Mouse (Mus musculus) limb, embryonic 14.5 days (tissue): ENCODE results near the gene Gtpbp2. TPM values are rescaled to one million over a fixed set of nuclear protein-coding genes. Genes with fewer than 3 reads are reported as not detected.

Experiments
- ATAC-seq: fragments of 200-750 bp; cut with Nextera tagmentation; 2 replicates; pipeline ENCODE4 v1.8.0; 2017; ENCODE audit warnings: low read depth, moderate number of reproducible peaks, moderate TSS enrichment; ENCODE audit not compliant: low FRiP score
- DNase-seq: peaks from one replicate; pipeline ENCODE4 v3.0.0-alpha.2; 2015; ENCODE audit warnings: low spot score
- H3K27ac ChIP-seq: fragments of 300-500 bp; sonication (generic); replicated peaks from 2 replicates; pipeline ENCODE4 v1.5.1; 2014; ENCODE audit warnings: low read depth, mild to moderate bottlenecking, low read length, moderate library complexity, mixed read lengths
- H3K27me3 ChIP-seq: fragments of 300-500 bp; sonication (generic); 2 replicates; pipeline ENCODE4 v1.6.1; 2014; ENCODE audit warnings: low read length, mixed read lengths; ENCODE audit not compliant: control insufficient read depth, insufficient read depth
- H3K36me3 ChIP-seq: fragments of 300-500 bp; sonication (generic); 2 replicates; pipeline ENCODE4 v1.6.1; 2014; ENCODE audit warnings: mild to moderate bottlenecking, low read length, moderate library complexity, mixed read lengths; ENCODE audit not compliant: control insufficient read depth, insufficient read depth
- H3K4me1 ChIP-seq: fragments of 300-500 bp; sonication (generic); 2 replicates; pipeline ENCODE4 v1.6.1; 2014; ENCODE audit warnings: antibody characterized with exemption, low read length, mixed read lengths; ENCODE audit not compliant: control insufficient read depth, insufficient read depth
- H3K4me2 ChIP-seq: fragments of 300-500 bp; sonication (generic); replicated peaks from 2 replicates; pipeline ENCODE4 v1.6.1; 2014; ENCODE audit warnings: low read depth, mild to moderate bottlenecking, low read length, moderate library complexity; ENCODE audit not compliant: severe bottlenecking
- H3K4me3 ChIP-seq: fragments of 300-500 bp; sonication (generic); replicated peaks from 2 replicates; pipeline ENCODE4 v1.5.1; 2014; ENCODE audit warnings: low read length
- H3K9ac ChIP-seq: fragments of 300-500 bp; sonication (generic); 2 replicates; pipeline ENCODE4 v1.6.1; 2014; ENCODE audit warnings: mild to moderate bottlenecking, low read depth, low read length, moderate library complexity; ENCODE audit not compliant: severe bottlenecking
- H3K9me3 ChIP-seq: fragments of 300-500 bp; sonication (generic); 2 replicates; pipeline ENCODE4 v1.6.1; 2016; ENCODE audit warnings: low read length; ENCODE audit not compliant: control insufficient read depth
- POLR2A ChIP-seq: fragments of 200-500 bp; IDR thresholded peaks from 2 replicates; pipeline ENCODE4 v1.8.0; 2012; ENCODE audit warnings: inconsistent platforms, mild to moderate bottlenecking, moderate library complexity, borderline replicate concordance; ENCODE audit not compliant: insufficient read depth, insufficient read length; ENCODE audit errors: extremely low read depth
- WGBS: fragments of 180-500 bp; shearing (Covaris S2); extraction: QIAGEN DNeasy Blood & Tissue Kit; methylation state at CpG from one replicate; pipeline ENCODE4 v1.1.7; 2014; 5-methylcytosine and 5-hydroxymethylcytosine counted together
- polyA plus RNA-seq, 2 experiments: library from polyadenylated mRNA; depleted of rRNA in 1 of 2; stranded (reverse) in 1 of 2; unstranded in 1 of 2; fragments of >200 nt; fragmentation: Nextera tagmentation in 1 of 2; extraction: Ambion mirVana in 1 of 2; gene quantifications; 2 replicates each; pipeline versions ENCODE4 v1.2.1 to v1.2.3; 2012 to 2014

Gene Gtpbp2
- polyA plus RNA-seq, 2 experiments, result 29.8 to 166 TPM

GRCm38 (mm10) chr17:46126608-46127007 lies 34.2 kb upstream of the Gtpbp2 start:
- TF ChIP-seq POLR2A, result no peak
- H3K4me3 ChIP-seq, result no peak overlapping the region
- H3K4me2 ChIP-seq, result no peak overlapping the region
- no peaks in the 10 kb centered on the region for H3K4me1 ChIP-seq
- WGBS, result 23% methylated on average over 6 of the region's 6 CpGs
- H3K27me3 ChIP-seq, result no peaks in the 10 kb centered on the region
- no peaks in the 10 kb centered on the region for H3K9me3 ChIP-seq
- no peak for DNase-seq
- no peak overlapping the region for H3K9ac ChIP-seq
- H3K27ac ChIP-seq, result no peak overlapping the region
- H3K36me3 ChIP-seq, result peaks cover 78% of the 10 kb centered on the region
- ATAC-seq, result no peak

- H3K27ac ChIP-seq, result no peak overlapping the region
- no peaks in the 10 kb centered on the region for H3K9me3 ChIP-seq
- ATAC-seq (no peak), DNase-seq (no peak)
- no peaks in the 10 kb centered on the region for H3K27me3 ChIP-seq
- 71% methylated on average over 6 of the region's 6 CpGs for WGBS
- H3K36me3 ChIP-seq, result peaks cover 68% of the 10 kb centered on the region
- no peaks in the 10 kb centered on the region for H3K4me1 ChIP-seq
- no peak for TF ChIP-seq POLR2A
- H3K9ac ChIP-seq, result no peak overlapping the region
- no peak overlapping the region for H3K4me3 ChIP-seq
- no peak overlapping the region for H3K4me2 ChIP-seq
Measured at GRCm38 (mm10) chr17:46127814-46128493, 32.9 kb upstream of the Gtpbp2 start.

- Histone ChIP-seq H3K9ac (no peak overlapping the region), H3K27me3 (no peaks in the 10 kb centered on the region), H3K4me3 (no peak overlapping the region), H3K9me3 (no peaks in the 10 kb centered on the region), H3K36me3 (peaks cover 49% of the 10 kb centered on the region), H3K4me1 (no peaks in the 10 kb centered on the region), H3K27ac (no peak overlapping the region), H3K4me2 (no peak overlapping the region)
- TF ChIP-seq POLR2A, result no peak
- no peak for ATAC-seq
- peak; percentile 39 for DNase-seq
- 78% methylated on average over 13 of the region's 13 CpGs for WGBS
Measured at GRCm38 (mm10) chr17:46129741-46130498, 30.9 kb upstream of the Gtpbp2 start.

- H3K4me1 ChIP-seq, result no peaks in the 10 kb centered on the region
- no peak overlapping the region for H3K9ac ChIP-seq
- H3K4me3 ChIP-seq, result no peak overlapping the region
- TF ChIP-seq POLR2A, result no peak
- H3K27me3 ChIP-seq, result no peaks in the 10 kb centered on the region
- peak; percentile 74 for DNase-seq
- H3K9me3 ChIP-seq, result no peaks in the 10 kb centered on the region
- H3K36me3 ChIP-seq, result peaks cover 27% of the 10 kb centered on the region
- 14% methylated on average over 12 of the region's 12 CpGs for WGBS
- no peak for ATAC-seq
- no peak overlapping the region for H3K4me2 ChIP-seq
- no peak overlapping the region for H3K27ac ChIP-seq
Measured at GRCm38 (mm10) chr17:46132058-46132718, 28.6 kb upstream of the Gtpbp2 start.

- no peak for TF ChIP-seq POLR2A
- Histone ChIP-seq H3K9ac (no peak overlapping the region), H3K27me3 (no peaks in the 10 kb centered on the region), H3K36me3 (peaks cover 20% of the 10 kb centered on the region), H3K4me1 (no peaks in the 10 kb centered on the region), H3K4me2 (no peak overlapping the region), H3K4me3 (no peak overlapping the region), H3K9me3 (no peaks in the 10 kb centered on the region), H3K27ac (no peak overlapping the region)
- ATAC-seq (no peak), DNase-seq (no peak)
- 73% methylated on average over 8 of the region's 8 CpGs for WGBS
Measured at GRCm38 (mm10) chr17:46132862-46133261, 28.0 kb upstream of the Gtpbp2 start.
